Mouse (Mus musculus) embryo, embryonic 9.5 days (tissue): ENCODE measurements around the gene Igf2bp2.

Source experiments
- DNase-seq: peaks from one replicate; pipeline ENCODE4 v3.0.0-alpha.2; 2017; ENCODE audit errors: extremely low spot score

The Igf2bp2 gene

DNA sequence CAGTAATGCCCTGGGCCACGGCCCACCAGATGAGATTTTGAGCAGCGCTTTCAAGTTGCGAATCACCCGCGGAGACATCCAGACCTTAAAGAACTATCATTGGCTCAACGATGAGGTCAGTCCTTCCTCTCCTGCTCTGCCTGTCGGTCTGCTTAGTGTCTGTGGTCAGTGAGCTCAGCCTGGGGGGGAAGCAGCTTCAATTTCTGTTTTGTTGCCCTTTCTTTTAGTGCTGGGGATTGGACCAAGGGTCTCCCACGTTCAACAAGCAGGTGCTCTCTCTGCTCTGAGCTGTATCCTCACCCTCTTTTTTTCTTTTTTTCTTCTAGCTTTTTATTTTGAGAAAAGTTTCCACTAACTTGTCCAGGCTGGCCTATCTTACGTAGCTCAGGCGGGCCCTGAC lies 124.5 kb downstream of the Igf2bp2 start:
- no peak for DNase-seq

DNA sequence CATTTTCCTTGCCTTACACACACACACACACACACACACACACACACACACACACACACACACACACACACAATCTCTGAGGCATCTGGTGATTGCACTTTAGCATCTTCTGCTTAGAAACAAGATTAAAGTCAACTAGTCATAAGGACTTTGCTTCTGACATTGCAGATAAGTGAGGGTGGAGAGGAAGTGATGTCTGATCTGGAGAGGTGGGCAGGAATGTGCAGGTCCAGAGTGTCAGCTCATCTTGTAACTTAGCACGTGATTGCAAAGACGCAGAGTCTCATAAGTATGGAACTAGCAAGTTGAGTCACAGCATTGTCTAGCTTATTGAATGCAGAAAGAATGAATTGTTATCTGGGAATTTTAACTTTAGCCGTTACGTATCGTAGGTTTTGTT lies 135.6 kb downstream of the Igf2bp2 start:
- no peak for DNase-seq

DNA sequence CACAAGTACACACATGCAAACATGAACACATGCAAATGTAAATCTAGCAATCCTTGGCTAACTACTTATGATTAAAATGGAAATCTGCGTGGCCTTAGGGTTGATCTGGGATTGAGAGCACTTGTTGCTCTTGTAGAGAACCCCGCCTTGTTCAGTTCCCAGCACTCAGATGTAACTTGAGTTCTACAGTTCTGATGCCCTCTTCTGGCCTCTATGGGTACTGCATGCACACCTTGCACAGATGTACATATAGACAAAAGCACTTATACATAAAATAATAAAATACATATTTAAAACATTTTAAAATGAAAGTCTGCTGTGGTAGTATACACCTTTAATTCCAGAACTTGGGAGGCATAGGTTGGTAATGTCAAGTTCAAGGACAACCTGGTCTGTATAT lies 141.0 kb downstream of the Igf2bp2 start:
- no peak for DNase-seq

DNA sequence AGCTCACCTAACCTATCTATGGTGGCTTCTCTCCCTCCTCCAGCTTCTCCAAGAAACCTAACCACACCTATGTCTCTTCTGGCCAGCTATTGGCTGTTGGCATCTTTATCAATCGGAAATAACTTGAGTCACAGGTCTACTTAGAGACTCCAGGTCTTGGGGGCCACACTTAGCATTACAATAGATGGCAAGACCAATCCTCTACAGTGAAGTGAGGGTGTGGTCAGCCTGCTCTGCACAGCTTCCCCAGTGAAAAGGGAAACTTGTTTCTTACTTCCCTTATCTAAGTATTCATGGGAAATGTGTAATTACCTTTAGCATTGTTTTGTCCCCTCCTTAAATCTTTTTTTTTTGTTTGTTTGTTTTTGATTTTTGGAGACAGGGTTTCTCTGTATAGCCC lies 147.5 kb downstream of the Igf2bp2 start:
- DNase-seq: no peak

DNA sequence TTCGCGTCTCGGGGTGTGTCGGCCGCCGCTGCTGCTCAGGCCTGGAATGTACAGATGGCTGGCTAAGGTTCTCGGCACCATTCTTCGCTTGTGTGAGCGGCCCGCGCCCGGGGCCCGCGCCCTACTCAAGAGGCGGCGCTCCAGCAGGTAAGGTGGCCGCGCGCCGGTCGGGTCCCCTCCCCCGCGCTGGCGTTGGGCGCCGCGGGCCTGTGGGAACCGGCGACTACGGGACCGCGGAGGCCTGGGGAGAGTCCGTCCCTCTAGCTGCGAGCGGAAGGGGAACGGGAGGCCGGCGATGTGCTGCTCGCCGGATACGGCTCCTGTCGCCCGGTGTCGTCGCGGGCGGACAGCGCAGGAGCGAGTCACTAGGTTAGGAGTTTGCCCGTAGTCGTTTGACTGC lies 153.5 kb downstream of the Igf2bp2 start:
- DNase-seq: no peak

DNA sequence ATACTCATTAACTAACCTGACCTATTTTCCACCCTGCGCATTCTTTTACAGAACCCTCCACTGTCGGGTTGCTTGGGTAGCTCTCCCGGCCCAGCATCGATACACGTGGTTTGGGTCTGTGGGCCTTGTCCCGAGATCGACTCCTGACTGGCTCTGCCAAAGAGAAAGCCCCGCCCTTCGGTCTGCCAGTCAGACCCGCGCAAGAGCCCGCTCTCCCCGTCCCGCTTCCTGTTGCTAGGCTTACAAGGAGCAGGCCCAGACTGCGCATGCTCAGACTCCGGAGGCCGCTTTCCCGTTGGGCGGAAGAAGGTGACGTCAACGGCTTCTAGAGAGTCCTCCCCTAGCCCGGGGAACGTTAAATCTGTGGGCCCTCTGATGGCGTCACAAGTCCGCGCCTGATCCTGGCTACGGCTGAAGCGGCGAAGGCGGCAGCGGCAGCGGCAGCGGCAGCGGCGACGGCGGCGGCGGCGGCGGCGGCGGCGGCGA lies 154.0 kb downstream of the Igf2bp2 start, which contains the start of gene Senp2:
Gene Senp2 (plus strand): TSS at position 386 of the 486 bp plus-strand sequence.
- peak; percentile 99 for DNase-seq
